Mouse (Mus musculus) liver, postnatal 0 days (tissue): Measurements from ENCODE around the gene Maoa. TPM values are rescaled to one million over a fixed set of nuclear protein-coding genes. Genes with fewer than 3 reads are reported as not detected.
A peak's percentile ranks its signal among the peaks of the same experiment; 100 is the strongest.

Source experiments
- ATAC-seq: fragments of 200-750 bp; cut with Nextera tagmentation; 2 replicates; pipeline ENCODE4 v1.8.0; 2017; ENCODE audit warnings: mild to moderate bottlenecking, moderate library complexity
- DNase-seq: peaks from one replicate; pipeline ENCODE4 v3.0.0-alpha.2; 2016
- H3K27ac ChIP-seq: fragments of 300-500 bp; sonication (generic); 2 replicates; pipeline ENCODE4 v1.5.1; 2014; ENCODE audit warnings: antibody characterized with exemption, moderate library complexity, mild to moderate bottlenecking, low read depth
- H3K27me3 ChIP-seq: fragments of 300-500 bp; sonication (generic); 2 replicates; pipeline ENCODE4 v1.6.1; 2014; ENCODE audit warnings: low read length, control low read depth, mixed read lengths; ENCODE audit not compliant: insufficient read depth
- H3K36me3 ChIP-seq: fragments of 300-500 bp; sonication (generic); replicated peaks from 2 replicates; pipeline ENCODE4 v1.6.1; 2014; ENCODE audit warnings: mild to moderate bottlenecking, control low read depth, low read length, moderate library complexity, mixed read lengths; ENCODE audit not compliant: insufficient read depth
- H3K4me1 ChIP-seq: fragments of 300-500 bp; sonication (generic); 2 replicates; pipeline ENCODE4 v1.6.1; 2014; ENCODE audit warnings: antibody characterized with exemption, mild to moderate bottlenecking, control low read depth; ENCODE audit not compliant: insufficient read depth
- H3K4me2 ChIP-seq: fragments of 300-500 bp; sonication (generic); 2 replicates; pipeline ENCODE4 v1.6.1; 2014; ENCODE audit warnings: low read depth, mild to moderate bottlenecking, low read length, moderate library complexity, mixed read lengths
- H3K4me3 ChIP-seq: fragments of 300-500 bp; sonication (generic); 2 replicates; pipeline ENCODE4 v1.5.1; 2014; ENCODE audit warnings: low read depth, low read length
- H3K9ac ChIP-seq: fragments of 300-500 bp; sonication (generic); replicated peaks from 2 replicates; pipeline ENCODE4 v1.6.1; 2014; ENCODE audit warnings: mild to moderate bottlenecking, moderate library complexity
- H3K9me3 ChIP-seq: fragments of 300-500 bp; sonication (generic); 2 replicates; pipeline ENCODE4 v1.6.1; 2016; ENCODE audit warnings: mild to moderate bottlenecking, control low read depth, low read length, mixed read lengths
- CTCF ChIP-seq: sonication (generic); IDR thresholded peaks from 2 replicates; pipeline ENCODE4 v1.5.1; 2016; ENCODE audit warnings: antibody characterized with exemption, low read depth
- EP300 ChIP-seq: IDR thresholded peaks from 2 replicates; pipeline ENCODE4 v1.6.1; 2016; ENCODE audit warnings: antibody characterized with exemption, low read depth, mild to moderate bottlenecking
- WGBS: fragments of 180-500 bp; shearing (Covaris S2); extraction: QIAGEN DNeasy Blood & Tissue Kit; methylation state at CpG from one replicate; pipeline ENCODE4 v1.1.7; 2014; ENCODE audit not compliant: insufficient replicate concordance; 5-methylcytosine and 5-hydroxymethylcytosine counted together
- polyA plus RNA-seq: library from polyadenylated mRNA; unstranded; fragments of >200 nt; fragmentation: Nextera tagmentation; extraction: Ambion mirVana; gene quantifications from 2 replicates; pipeline ENCODE4 v1.2.1, GENCODE M21; 2015

Gene Maoa
- 2.3 and 2.4 TPM in 2 replicates for polyA plus RNA-seq

DNA sequence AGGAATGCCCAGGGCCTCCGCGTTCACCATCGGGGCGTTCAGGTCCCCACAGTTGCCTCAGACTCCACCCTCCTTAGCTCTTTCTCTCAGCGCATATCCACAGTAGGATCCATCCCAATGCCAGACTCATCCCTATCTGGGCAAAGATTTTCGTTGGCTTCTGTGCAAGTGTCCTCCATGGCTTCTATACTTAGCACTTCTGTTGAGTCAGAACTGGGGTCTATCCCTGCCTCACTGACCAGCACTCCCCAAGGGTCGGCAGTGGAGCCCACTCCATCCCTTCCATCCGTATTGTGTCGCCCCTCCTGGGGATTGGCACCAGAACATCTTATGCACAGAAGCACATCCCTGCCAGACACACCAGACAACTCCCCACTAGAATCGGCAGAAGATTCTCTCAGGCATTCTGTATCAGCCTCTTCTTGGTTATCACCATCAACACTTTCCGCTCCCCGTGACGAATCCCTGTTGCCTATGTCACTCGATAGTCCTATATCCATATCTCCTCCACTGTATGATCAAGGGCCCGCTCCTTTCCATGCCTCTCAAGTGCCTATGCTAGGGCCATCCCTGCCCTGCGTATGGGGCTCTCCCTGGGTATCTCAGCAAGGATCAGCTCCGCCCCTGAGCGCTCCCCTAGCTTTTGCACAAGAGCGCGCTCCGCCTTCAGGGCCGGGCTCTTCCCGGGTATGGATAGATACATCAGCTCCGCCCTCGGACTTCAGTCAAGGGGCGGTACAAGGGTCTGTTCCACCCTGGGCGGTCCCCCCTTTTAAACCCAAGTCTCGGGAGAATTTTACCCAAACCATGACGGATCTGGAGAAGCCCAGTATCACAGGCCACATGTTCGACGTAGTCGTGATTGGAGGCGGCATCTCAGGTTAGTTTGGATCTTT lies at the start of gene Maoa:
Maoa (plus strand) TSS at position 665 of the 896 bp plus-strand sequence.
- no peaks in the 10 kb centered on the region for H3K36me3 ChIP-seq
- H3K27me3 ChIP-seq = no peaks in the 10 kb centered on the region
- DNase-seq (peak; percentile 70), ATAC-seq (peak; percentile 76)
- TF ChIP-seq CTCF (no peak), EP300 (no peak)
- peak within 1 kb of the TSS; percentile 62 for H3K9ac ChIP-seq
- peak within 1 kb of the TSS; percentile 57 for H3K4me3 ChIP-seq
- peak within 1 kb of the TSS; percentile 79 for H3K4me2 ChIP-seq
- H3K27ac ChIP-seq = no peak within 1 kb of the TSS
- H3K4me1 ChIP-seq = 0 out of 2 replicates have a peak, but pooled peaks cover 5% of the 10 kb centered on the region
- WGBS = 14% methylated on average over 33 of the region's 33 CpGs
- H3K9me3 ChIP-seq = no peaks in the 10 kb centered on the region

GRCm38 (mm10) chrX:16618225-16619033 lies 1.1 kb upstream of the Maoa start:
- 17% methylated on average over 55 of the region's 60 CpGs for WGBS
- Histone ChIP-seq H3K27ac (no peak overlapping the region), H3K4me1 (0 out of 2 replicates have a peak, but pooled peaks cover 5% of the 10 kb centered on the region), H3K27me3 (no peaks in the 10 kb centered on the region), H3K9me3 (no peaks in the 10 kb centered on the region), H3K4me2 (peak overlapping the region; percentile 79), H3K36me3 (no peaks in the 10 kb centered on the region), H3K4me3 (peak overlapping the region; percentile 57), H3K9ac (peak overlapping the region; percentile 62)
- TF ChIP-seq CTCF (no peak), EP300 (no peak)
- DNase-seq (peak; percentile 89), ATAC-seq (peak; percentile 96)

DNA sequence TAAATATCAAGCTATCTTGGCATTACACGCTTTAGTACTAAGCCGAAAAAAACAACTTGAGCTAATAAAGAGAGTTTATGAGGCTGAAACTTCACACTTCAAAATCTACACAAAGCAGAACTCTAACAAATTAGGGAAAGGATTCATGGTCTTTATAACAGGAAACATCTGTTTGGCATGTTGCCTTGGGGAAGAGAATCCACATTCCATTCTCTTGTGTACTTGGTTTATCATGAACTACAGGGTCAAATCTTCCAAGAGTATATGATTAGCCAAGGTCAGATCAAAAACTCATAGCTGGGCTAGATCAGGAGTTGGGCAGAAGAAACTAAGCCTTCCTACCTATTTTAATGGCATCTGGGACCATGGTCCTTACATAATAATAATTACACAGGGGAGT lies 37.0 kb downstream of the Maoa start:
- Histone ChIP-seq H3K36me3 (no peaks in the 10 kb centered on the region), H3K4me3 (no peak overlapping the region), H3K9me3 (no peaks in the 10 kb centered on the region), H3K4me1 (no peaks in the 10 kb centered on the region), H3K27me3 (no peaks in the 10 kb centered on the region), H3K4me2 (no peak overlapping the region), H3K9ac (no peak overlapping the region), H3K27ac (no peak overlapping the region)
- TF ChIP-seq CTCF (no peak), EP300 (no peak)
- 66% methylated on average over 2 of the region's 2 CpGs for WGBS
- ATAC-seq = no peak
- no peak for DNase-seq

DNA sequence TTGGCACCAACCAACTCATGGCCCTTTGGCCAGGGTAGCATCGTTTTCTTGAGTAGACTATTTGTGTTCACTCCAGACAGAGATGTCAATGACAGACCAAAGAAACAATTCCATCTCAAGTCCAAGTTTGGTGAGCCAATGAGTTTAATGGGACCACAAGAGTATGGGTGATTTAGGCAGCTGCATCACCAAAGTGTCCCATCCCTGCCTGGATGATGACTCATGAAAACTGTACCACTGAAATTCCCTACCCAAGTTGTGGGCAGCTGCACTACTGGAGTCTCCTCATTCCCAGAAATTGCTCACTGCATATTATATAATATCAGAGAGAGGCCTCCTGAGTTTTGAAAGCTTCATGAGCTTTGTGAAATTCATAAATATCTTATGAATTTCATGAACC lies 86.6 kb downstream of the Maoa start:
- no peak overlapping the region for H3K9ac ChIP-seq
- no peaks in the 10 kb centered on the region for H3K9me3 ChIP-seq
- H3K36me3 ChIP-seq = no peaks in the 10 kb centered on the region
- no peaks in the 10 kb centered on the region for H3K27me3 ChIP-seq
- no peak overlapping the region for H3K4me2 ChIP-seq
- H3K4me3 ChIP-seq = no peak overlapping the region
- no peak overlapping the region for H3K27ac ChIP-seq
- no peak for TF ChIP-seq CTCF
- no peak for TF ChIP-seq EP300
- no peaks in the 10 kb centered on the region for H3K4me1 ChIP-seq
- ATAC-seq (no peak), DNase-seq (no peak)
- WGBS = 68% methylated on average over 1 of the region's 1 CpGs

DNA sequence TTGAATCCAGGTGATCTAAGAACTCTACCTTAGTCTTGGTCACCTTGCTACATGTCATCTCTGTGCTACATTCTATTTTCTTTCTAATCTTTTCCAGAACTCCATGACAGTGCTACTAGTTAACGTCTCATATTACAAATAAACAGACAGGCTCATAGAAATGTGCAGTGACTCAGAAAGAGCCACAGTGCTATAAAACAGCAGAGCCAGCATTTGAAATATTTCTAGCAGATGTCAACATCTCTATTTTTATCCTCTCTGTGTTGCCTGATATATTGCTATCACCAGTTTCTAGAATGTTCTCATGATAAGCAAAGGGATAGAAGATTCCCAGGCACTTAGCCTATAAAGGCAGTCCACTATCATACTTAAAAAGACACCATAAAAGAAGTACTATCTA lies 94.5 kb downstream of the Maoa start:
- no peak overlapping the region for H3K4me2 ChIP-seq
- no peaks in the 10 kb centered on the region for H3K36me3 ChIP-seq
- no peak overlapping the region for H3K27ac ChIP-seq
- H3K27me3 ChIP-seq = no peaks in the 10 kb centered on the region
- H3K4me1 ChIP-seq = no peaks in the 10 kb centered on the region
- H3K9me3 ChIP-seq = no peaks in the 10 kb centered on the region
- ATAC-seq (no peak), DNase-seq (no peak)
- 66% methylated on average over 1 of the region's 1 CpGs for WGBS
- TF ChIP-seq EP300 (no peak), CTCF (no peak)
- H3K9ac ChIP-seq = no peak overlapping the region
- no peak overlapping the region for H3K4me3 ChIP-seq

Other genes starting within 250 kb of the Maoa start
- not detected in 2 replicates for gene Cypt1, start 96.8 kb upstream of the Maoa start, polyA plus RNA-seq
- 74.5 and 76.7 TPM in 2 replicates for gene Maob, start 197.7 kb downstream of the Maoa start, polyA plus RNA-seq